Mouse (Mus musculus) lung, adult 2 months (tissue): ENCODE measurements at regions not wholly inside any gene's neighbourhood (a gene's known extent, or its start where the extent isn't known, plus 50 kb on each side); places are given as distances from the start of the nearest gene placed in this dataset.

Source experiments
- DNase-seq: peaks from one replicate; pipeline ENCODE4 v3.0.0; 2022
- H3K4me1 ChIP-seq: fragments of 200-500 bp; 2 replicates; pipeline ENCODE4 v1.6.1; 2011; ENCODE audit warnings: low read length; ENCODE audit not compliant: control insufficient read depth, insufficient read depth
- H3K4me3 ChIP-seq: fragments of 200-500 bp; replicated peaks from 2 replicates; pipeline ENCODE3; 2011; ENCODE audit warnings: low read depth, mild to moderate bottlenecking, control low read depth, low read length; ENCODE audit errors: extremely low read depth
- CTCF ChIP-seq: fragments of 200-500 bp; IDR thresholded peaks from 2 replicates; pipeline ENCODE4 v1.5.1; 2011; ENCODE audit warnings: mild to moderate bottlenecking, low read length, control low read depth; ENCODE audit not compliant: insufficient read depth
- POLR2A ChIP-seq: fragments of 200-500 bp; IDR thresholded peaks from 2 replicates; pipeline ENCODE4 v1.6.1; 2011; ENCODE audit warnings: low read depth, mild to moderate bottlenecking, control low read depth, low read length, borderline replicate concordance; ENCODE audit errors: extremely low read depth
- WGBS: fragments of 180-500 bp; shearing (Covaris S2); methylation state at CpG from one replicate; pipeline ENCODE4 v1.1.7; 2018; 5-methylcytosine and 5-hydroxymethylcytosine counted together

- TF ChIP-seq CTCF = no peak
- no peak for TF ChIP-seq POLR2A
- no peak overlapping the region for H3K4me3 ChIP-seq
- 75% methylated on average over 3 of the region's 3 CpGs for WGBS
- no peaks in the 10 kb centered on the region for H3K4me1 ChIP-seq
- DNase-seq = no peak
These were observed 132.3 kb upstream of the Foxq1 start for GRCm38 (mm10) chr13:31423599-31423998.

- DNase-seq = no peak
- Histone ChIP-seq H3K4me3 (no peak overlapping the region), H3K4me1 (no peaks in the 10 kb centered on the region)
- TF ChIP-seq CTCF (no peak), POLR2A (no peak)
- 69% methylated on average over 7 of the region's 7 CpGs for WGBS
These were observed 130.0 kb upstream of the Foxq1 start for GRCm38 (mm10) chr13:31425825-31426500.

GRCm38 (mm10) chr13:31436434-31436833 lies 119.5 kb upstream of the Foxq1 start:
- no peaks in the 10 kb centered on the region for H3K4me1 ChIP-seq
- TF ChIP-seq POLR2A = no peak
- no peak for TF ChIP-seq CTCF
- H3K4me3 ChIP-seq = no peak overlapping the region
- DNase-seq = no peak
- WGBS = 77% methylated on average over 7 of the region's 7 CpGs

- TF ChIP-seq POLR2A (no peak), CTCF (no peak)
- H3K4me3 ChIP-seq = no peak overlapping the region
- no peak for DNase-seq
- no peaks in the 10 kb centered on the region for H3K4me1 ChIP-seq
- 70% methylated on average over 9 of the region's 9 CpGs for WGBS
These were observed 115.9 kb upstream of the Foxq1 start for GRCm38 (mm10) chr13:31439761-31440627.

GRCm38 (mm10) chr13:31458883-31459282 lies 97.1 kb upstream of the Foxq1 start:
- WGBS = 15% methylated on average over 2 of the region's 2 CpGs
- no peaks in the 10 kb centered on the region for H3K4me1 ChIP-seq
- TF ChIP-seq POLR2A (no peak), CTCF (no peak)
- H3K4me3 ChIP-seq = no peak overlapping the region
- peak; percentile 18 for DNase-seq

- WGBS = 52% methylated on average over 8 of the region's 8 CpGs
- no peaks in the 10 kb centered on the region for H3K4me1 ChIP-seq
- no peak for DNase-seq
- no peak overlapping the region for H3K4me3 ChIP-seq
- no peak for TF ChIP-seq CTCF
- TF ChIP-seq POLR2A = no peak
These were observed 90.8 kb upstream of the Foxq1 start for GRCm38 (mm10) chr13:31465141-31465540.

- TF ChIP-seq CTCF (no peak), POLR2A (no peak)
- DNase-seq = no peak
- H3K4me3 ChIP-seq = no peak overlapping the region
- no peaks in the 10 kb centered on the region for H3K4me1 ChIP-seq
- WGBS = 75% methylated on average over 4 of the region's 4 CpGs
These were observed 90.2 kb upstream of the Foxq1 start for GRCm38 (mm10) chr13:31465711-31466110.

GRCm38 (mm10) chr13:31468131-31468530 lies 87.8 kb upstream of the Foxq1 start:
- H3K4me1 ChIP-seq = no peaks in the 10 kb centered on the region
- TF ChIP-seq POLR2A (no peak), CTCF (no peak)
- no peak overlapping the region for H3K4me3 ChIP-seq
- DNase-seq = no peak
- 76% methylated on average over 3 of the region's 3 CpGs for WGBS

GRCm38 (mm10) chr13:31468983-31469382 lies 87.0 kb upstream of the Foxq1 start:
- TF ChIP-seq CTCF (no peak), POLR2A (no peak)
- WGBS = 71% methylated on average over 3 of the region's 3 CpGs
- Histone ChIP-seq H3K4me3 (no peak overlapping the region), H3K4me1 (no peaks in the 10 kb centered on the region)
- no peak for DNase-seq
